Mouse (Mus musculus) liver, embryonic 15.5 days (tissue): Measurements from ENCODE around the gene Ccdc142. TPM values are rescaled to one million over a fixed set of nuclear protein-coding genes. Genes with fewer than 3 reads are reported as not detected.
A peak's percentile ranks its signal among the peaks of the same experiment; 100 is the strongest.

Experiments used
- microRNA counts: library from miRNA; unstranded; fragments of <30 nt; microRNA quantifications from one replicate; lab custom pipeline; 2016
- microRNA-seq: library from miRNA; unstranded; fragments of <30 nt; microRNA quantifications from one replicate; pipeline ENCODE4, GENCODE M21; 2016
- polyA plus RNA-seq: library from polyadenylated mRNA; unstranded; fragments of >200 nt; fragmentation: Nextera tagmentation; extraction: Ambion mirVana; gene quantifications from 2 replicates; pipeline ENCODE4 v1.2.1, GENCODE M21; 2015

Ccdc142 gene
- polyA plus RNA-seq, 1 experiment from 2014 or later, result 0.93 TPM

MicroRNA genes within 50 kb of the gene (microRNA counts, 519-probe panel; counts per million panel counts)
- microRNA mmu-miR-3470a+mmu-miR-3470b (lab: Ali Mortazavi, UCI), result 1,107 counts per million, percentile 3 among the panel's probes with 10 or more counts

Small RNAs within 50 kb of the gene (microRNA-seq; reads per million reads assigned to microRNA genes)
- not detected for gene Mir3470a

Other genes with a start within 250 kb of the Ccdc142 start
- 0.06 and 0.10 TPM in 2 replicates for gene Sema4f, start 161.8 kb upstream of the Ccdc142 start, polyA plus RNA-seq
- 11.0 and 12.3 TPM in 2 replicates for gene M1ap, start 154.7 kb upstream of the Ccdc142 start, polyA plus RNA-seq
- gene Dok1, start 68.1 kb upstream of the Ccdc142 start, polyA plus RNA-seq, result 19.9 and 21.1 TPM in 2 replicates
- gene Loxl3, start 67.4 kb upstream of the Ccdc142 start, polyA plus RNA-seq, result 1.7 and 2.1 TPM in 2 replicates
- gene Aup1, start 47.1 kb upstream of the Ccdc142 start, polyA plus RNA-seq, result 189 and 201 TPM in 2 replicates
- gene Htra2, start 46.3 kb upstream of the Ccdc142 start, polyA plus RNA-seq, result 87.9 and 93.6 TPM in 2 replicates
- 6.8 and 7.8 TPM in 2 replicates for gene Dqx1, start 43.8 kb upstream of the Ccdc142 start, polyA plus RNA-seq
- gene Tlx2, start 31.3 kb upstream of the Ccdc142 start, polyA plus RNA-seq, result not detected in 2 replicates
- 18.6 and 18.7 TPM in 2 replicates for gene Pcgf1, start 23.7 kb upstream of the Ccdc142 start, polyA plus RNA-seq
- gene Lbx2, start 15.2 kb upstream of the Ccdc142 start, polyA plus RNA-seq, result 0.38 and 0.39 TPM in 2 replicates
- 1.1 and 1.4 TPM in 2 replicates for gene Gm42688, start within 50 bp of the Ccdc142 start, polyA plus RNA-seq
- gene Mrpl53, start 7.4 kb downstream of the Ccdc142 start, polyA plus RNA-seq, result 70.4 and 72.6 TPM in 2 replicates
- gene Mogs, start 13.9 kb downstream of the Ccdc142 start, polyA plus RNA-seq, result 37.0 and 39.9 TPM in 2 replicates
- gene Wbp1, start 20.0 kb downstream of the Ccdc142 start, polyA plus RNA-seq, result 29.6 and 30.2 TPM in 2 replicates
- gene Ino80b, start 23.8 kb downstream of the Ccdc142 start, polyA plus RNA-seq, result 5.0 and 5.3 TPM in 2 replicates
- gene Rtkn, start 33.9 kb downstream of the Ccdc142 start, polyA plus RNA-seq, result 12.1 and 17.9 TPM in 2 replicates
- gene Wdr54, start 54.8 kb downstream of the Ccdc142 start, polyA plus RNA-seq, result 0.35 and 0.59 TPM in 2 replicates
- gene 1700003E16Rik, start 54.8 kb downstream of the Ccdc142 start, polyA plus RNA-seq, result 0.10 and 0.17 TPM in 2 replicates
- 24.1 and 26.7 TPM in 2 replicates for gene Dctn1, start 64.3 kb downstream of the Ccdc142 start, polyA plus RNA-seq
- gene Slc4a5, start 118.2 kb downstream of the Ccdc142 start, polyA plus RNA-seq, result 1.1 TPM in 2 replicates
- 61.6 and 67.8 TPM in 2 replicates for gene Mthfd2, start 224.3 kb downstream of the Ccdc142 start, polyA plus RNA-seq
- gene Mob1a, start 224.4 kb downstream of the Ccdc142 start, polyA plus RNA-seq, result 34.9 and 35.9 TPM in 2 replicates
- gene Bola3, start 247.5 kb downstream of the Ccdc142 start, polyA plus RNA-seq, result 204 and 248 TPM in 2 replicates